Mouse (Mus musculus): ENCODE measurements around the gene Tpm4. TPM values are rescaled to one million over a fixed set of nuclear protein-coding genes. Genes with fewer than 3 reads are reported as not detected.

Tpm4 gene
- 15.1 and 15.6 TPM in 2 replicates for polyA plus RNA-seq (2012; ENCODE audit: low replicate concordance)

GRCm38 (mm10) chr8:72134756-72135445, at the start of gene Tpm4:
TSS of gene Tpm4 (plus strand) at chr8:72134975.

GRCm38 (mm10) chr8:72106740-72107139, 28.0 kb upstream of the Tpm4 start, which contains the start of gene Olfr374:
TSS of gene Olfr374 (plus strand) at chr8:72107040.

GRCm38 (mm10) chr8:72160707-72161697, 26.2 kb downstream of the Tpm4 start, which contains the start of gene Rab8a:
TSS of gene Rab8a (plus strand) at chr8:72161200.

GRCm38 (mm10) chr8:72189417-72190214, 54.8 kb downstream of the Tpm4 start, which contains the start of gene Hsh2d:
TSS of gene Hsh2d (plus strand) at chr8:72189638.

Other genes starting within 250 kb of the Tpm4 start
- gene Zfp882, start 226.4 kb upstream of the Tpm4 start, polyA plus RNA-seq (2012; ENCODE audit: low replicate concordance): 0.09 and 0.49 TPM in 2 replicates
- gene Zfp617, start 226.3 kb upstream of the Tpm4 start, polyA plus RNA-seq (2012; ENCODE audit: low replicate concordance): 0.25 and 2.2 TPM in 2 replicates
- gene Zfp961, start 183.9 kb upstream of the Tpm4 start, polyA plus RNA-seq (2012; ENCODE audit: low replicate concordance): 1.1 and 4.8 TPM in 2 replicates
- 6.8 and 30.5 TPM in 2 replicates for gene Cyp4f18, start 125.3 kb upstream of the Tpm4 start, polyA plus RNA-seq (2012; ENCODE audit: low replicate concordance)
- not detected in 2 replicates for gene Olfr372, start 93.8 kb upstream of the Tpm4 start, polyA plus RNA-seq (2012; ENCODE audit: low replicate concordance)
- gene Olfr373, start 51.8 kb upstream of the Tpm4 start, polyA plus RNA-seq (2012; ENCODE audit: low replicate concordance): 0.06 TPM in 1 of 2 replicates, not detected in the other
- 0.02 TPM in 1 of 2 replicates, not detected in the other for gene Olfr374, start 27.9 kb upstream of the Tpm4 start, polyA plus RNA-seq (2012; ENCODE audit: low replicate concordance)
- 24.9 and 70.2 TPM in 2 replicates for gene Rab8a, start 26.2 kb downstream of the Tpm4 start, polyA plus RNA-seq (2012; ENCODE audit: low replicate concordance)
- 4.4 and 24.5 TPM in 2 replicates for gene Hsh2d, start 54.7 kb downstream of the Tpm4 start, polyA plus RNA-seq (2012; ENCODE audit: low replicate concordance)
- gene Cib3, start 77.9 kb downstream of the Tpm4 start, polyA plus RNA-seq (2012; ENCODE audit: low replicate concordance): not detected in 2 replicates
- not detected in 2 replicates for gene Gm11034, start 78.7 kb downstream of the Tpm4 start, polyA plus RNA-seq (2012; ENCODE audit: low replicate concordance)
- gene Fam32a, start 84.8 kb downstream of the Tpm4 start, polyA plus RNA-seq (2012; ENCODE audit: low replicate concordance): 18.2 and 24.8 TPM in 2 replicates
- gene Ap1m1, start 105.0 kb downstream of the Tpm4 start, polyA plus RNA-seq (2012; ENCODE audit: low replicate concordance): 191 and 210 TPM in 2 replicates
- gene Gm10282, start 170.3 kb downstream of the Tpm4 start, polyA plus RNA-seq (2012; ENCODE audit: low replicate concordance): 10.7 and 26.0 TPM in 2 replicates
- gene Klf2, start 184.1 kb downstream of the Tpm4 start, polyA plus RNA-seq (2012; ENCODE audit: low replicate concordance): 116 and 306 TPM in 2 replicates

All from leukemia stem cell, adult 10-12 weeks (primary cell).